Mouse (Mus musculus) liver, embryonic 14.5 days (tissue): Measurements from ENCODE around the gene Tex21. TPM values are rescaled to one million over a fixed set of nuclear protein-coding genes. Genes with fewer than 3 reads are reported as not detected.

Experiments
- ATAC-seq: fragments of 200-750 bp; cut with Nextera tagmentation; 2 replicates; pipeline ENCODE4 v1.8.0; 2017; ENCODE audit warnings: moderate number of reproducible peaks, mild to moderate bottlenecking, moderate library complexity; ENCODE audit not compliant: insufficient read depth
- DNase-seq, 3 experiments: peaks; one replicate each; pipeline ENCODE4 v3.0.0-alpha.2; 2012 to 2013; ENCODE audit warnings: low read depth in 3 of 3, low spot score in 3 of 3
- H3K27ac ChIP-seq: fragments of 300-500 bp; sonication (generic); 2 replicates; pipeline ENCODE4 v1.5.1; 2014; ENCODE audit warnings: moderate library complexity, mild to moderate bottlenecking, control low read depth, inconsistent platforms
- H3K27me3 ChIP-seq: fragments of 300-500 bp; sonication (generic); 2 replicates; pipeline ENCODE4 v1.6.1; 2014; ENCODE audit warnings: mild to moderate bottlenecking, low read length, moderate library complexity; ENCODE audit not compliant: control insufficient read depth, insufficient read depth
- H3K36me3 ChIP-seq: fragments of 300-500 bp; sonication (generic); replicated peaks from 2 replicates; pipeline ENCODE4 v1.6.1; 2014; ENCODE audit warnings: low read depth; ENCODE audit not compliant: control insufficient read depth, insufficient read depth
- H3K4me1 ChIP-seq, 2 experiments: fragments of 200-500 bp in 1 of 2; fragments of 300-500 bp in 1 of 2; sonication (generic) in 1 of 2; replicated peaks; 2 replicates each; pipeline ENCODE4 v1.6.1; 2012 to 2014; ENCODE audit warnings: antibody characterized with exemption in 1 of 2, inconsistent platforms in 1 of 2, low read length in 1 of 2; ENCODE audit not compliant: control insufficient read depth in 2 of 2, insufficient read depth in 2 of 2
- H3K4me2 ChIP-seq: fragments of 300-500 bp; sonication (generic); 2 replicates; pipeline ENCODE4 v1.6.1; 2014; ENCODE audit warnings: low read depth, mild to moderate bottlenecking, control low read depth, moderate library complexity
- H3K4me3 ChIP-seq, 2 experiments: fragments of 200-500 bp in 1 of 2; fragments of 300-500 bp in 1 of 2; sonication (generic) in 1 of 2; 2 replicates each; pipeline ENCODE4 v1.5.1; 2012 to 2014; ENCODE audit warnings: low read depth in 2 of 2, low read length in 2 of 2, mild to moderate bottlenecking in 2 of 2, control low read depth in 1 of 2, inconsistent platforms in 1 of 2, moderate library complexity in 1 of 2; ENCODE audit not compliant: insufficient read depth in 1 of 2
- H3K9ac ChIP-seq: fragments of 300-500 bp; sonication (generic); replicated peaks from 2 replicates; pipeline ENCODE4 v1.6.1; 2014; ENCODE audit warnings: mild to moderate bottlenecking, control low read depth, moderate library complexity
- H3K9me3 ChIP-seq: fragments of 300-500 bp; sonication (generic); 2 replicates; pipeline ENCODE4 v1.6.1; 2016; ENCODE audit warnings: low read length, mixed read lengths; ENCODE audit not compliant: control insufficient read depth
- CTCF ChIP-seq: IDR thresholded peaks from 2 replicates; pipeline ENCODE4 v1.5.1; 2016; ENCODE audit warnings: antibody characterized with exemption, low read depth, control low read depth
- EP300 ChIP-seq: IDR thresholded peaks from 2 replicates; pipeline ENCODE4 v1.6.1; 2016; ENCODE audit warnings: antibody characterized with exemption, low read depth
- WGBS: fragments of 180-500 bp; shearing (Covaris S2); extraction: QIAGEN DNeasy Blood & Tissue Kit; methylation state at CpG from one replicate; pipeline ENCODE4 v1.1.7; 2014; ENCODE audit not compliant: insufficient replicate concordance; 5-methylcytosine and 5-hydroxymethylcytosine counted together
- polyA plus RNA-seq, 2 experiments: library from polyadenylated mRNA; depleted of rRNA in 1 of 2; stranded (reverse) in 1 of 2; unstranded in 1 of 2; fragments of >200 nt; fragmentation: Nextera tagmentation in 1 of 2; extraction: Ambion mirVana in 1 of 2; gene quantifications; 2 replicates each; pipeline versions ENCODE4 v1.2.1 to v1.2.3; 2012 to 2014

The Tex21 gene
- polyA plus RNA-seq, 2 experiments, result 0.04 TPM; not detected in 1

DNA sequence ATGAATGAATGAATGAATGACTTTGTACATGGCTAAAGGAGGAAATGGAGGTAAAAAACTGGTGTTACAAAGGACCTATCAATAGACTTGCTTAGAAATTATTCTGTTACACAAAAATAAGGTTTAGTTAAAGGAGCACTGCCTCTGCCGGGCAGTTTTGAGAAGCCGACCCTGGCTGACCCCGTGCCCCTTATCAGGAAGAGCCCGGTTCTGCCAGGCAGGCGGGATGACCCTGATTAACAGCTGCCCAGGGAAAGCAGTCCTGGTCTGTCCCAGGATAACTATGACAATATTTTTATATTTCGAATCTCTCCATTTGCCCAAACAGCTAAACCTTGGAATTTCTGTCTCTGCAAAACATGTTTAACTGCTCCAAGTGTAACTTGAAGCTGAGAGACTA is 62.3 kb downstream of the Tex21 start:
- H3K27ac ChIP-seq, result no peak overlapping the region
- no peaks in the 10 kb centered on the region for H3K9me3 ChIP-seq
- 52% methylated on average over 6 of the region's 6 CpGs for WGBS
- ATAC-seq (no peak), DNase-seq (no peak)
- no peaks in the 10 kb centered on the region for H3K36me3 ChIP-seq
- H3K9ac ChIP-seq, result no peak overlapping the region
- no peak overlapping the region for H3K4me3 ChIP-seq
- no peak overlapping the region for H3K4me2 ChIP-seq
- H3K4me1 ChIP-seq, result no peaks in the 10 kb centered on the region
- no peaks in the 10 kb centered on the region for H3K27me3 ChIP-seq
- TF ChIP-seq CTCF, result no peak
- TF ChIP-seq EP300, result no peak

DNA sequence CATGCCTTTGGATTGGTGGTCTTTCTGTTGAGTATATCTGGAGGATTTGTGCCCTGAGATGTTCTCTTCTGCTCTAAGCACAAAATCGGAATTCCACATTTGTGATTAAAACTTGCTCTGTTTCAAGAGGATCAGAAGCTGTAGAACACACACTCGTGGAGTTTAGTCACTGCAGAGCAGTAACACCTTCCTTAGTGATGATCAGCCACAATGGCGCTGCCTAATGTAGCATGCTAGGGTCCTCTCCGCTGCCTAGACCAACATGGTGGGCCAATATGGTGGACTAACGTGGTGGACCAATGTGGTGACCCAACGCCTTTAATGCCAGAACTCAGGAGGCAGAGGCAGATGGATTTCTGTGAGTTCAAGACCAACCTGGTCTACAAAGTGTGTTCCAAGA is 63.7 kb downstream of the Tex21 start:
- Histone ChIP-seq H3K4me2 (no peak overlapping the region), H3K4me1 (no peaks in the 10 kb centered on the region), H3K4me3 (no peak overlapping the region), H3K36me3 (no peaks in the 10 kb centered on the region), H3K27me3 (no peaks in the 10 kb centered on the region; the same call in none of the 2 replicates), H3K9me3 (no peaks in the 10 kb centered on the region), H3K9ac (no peak overlapping the region), H3K27ac (no peak overlapping the region)
- DNase-seq (no peak), ATAC-seq (no peak)
- WGBS, result 62% methylated on average over 6 of the region's 6 CpGs
- TF ChIP-seq CTCF (no peak), EP300 (no peak)

DNA sequence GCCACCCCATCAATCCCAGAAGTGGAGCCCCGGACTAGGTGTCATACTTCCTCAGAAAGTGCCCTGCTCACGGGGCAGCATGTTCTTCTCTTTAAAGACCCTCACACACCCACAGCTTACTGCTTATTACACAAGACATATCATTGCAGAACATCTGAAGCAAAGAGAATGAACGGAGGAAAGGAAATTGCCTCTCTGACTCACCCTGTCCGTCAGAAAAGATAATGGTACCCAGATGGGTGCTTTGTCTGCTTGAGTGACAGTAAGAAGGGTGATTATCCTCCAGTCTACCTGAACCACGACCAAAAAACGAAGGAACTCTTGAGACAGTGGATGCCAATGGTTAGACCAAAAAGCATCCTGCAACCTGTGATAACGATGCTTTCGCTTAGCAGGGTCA is 65.1 kb downstream of the Tex21 start:
- Histone ChIP-seq H3K9me3 (no peaks in the 10 kb centered on the region), H3K36me3 (no peaks in the 10 kb centered on the region), H3K4me3 (no peak overlapping the region), H3K27ac (no peak overlapping the region), H3K9ac (no peak overlapping the region), H3K4me2 (no peak overlapping the region), H3K27me3 (peaks cover 12% of the 10 kb centered on the region), H3K4me1 (peaks cover 0 to 1% of the 10 kb centered on the region in 2 experiments; a peak in 1 of 4 replicates)
- DNase-seq, result no peak
- no peak for ATAC-seq
- WGBS, result 29% methylated on average over 8 of the region's 8 CpGs
- no peak for TF ChIP-seq EP300
- no peak for TF ChIP-seq CTCF

DNA sequence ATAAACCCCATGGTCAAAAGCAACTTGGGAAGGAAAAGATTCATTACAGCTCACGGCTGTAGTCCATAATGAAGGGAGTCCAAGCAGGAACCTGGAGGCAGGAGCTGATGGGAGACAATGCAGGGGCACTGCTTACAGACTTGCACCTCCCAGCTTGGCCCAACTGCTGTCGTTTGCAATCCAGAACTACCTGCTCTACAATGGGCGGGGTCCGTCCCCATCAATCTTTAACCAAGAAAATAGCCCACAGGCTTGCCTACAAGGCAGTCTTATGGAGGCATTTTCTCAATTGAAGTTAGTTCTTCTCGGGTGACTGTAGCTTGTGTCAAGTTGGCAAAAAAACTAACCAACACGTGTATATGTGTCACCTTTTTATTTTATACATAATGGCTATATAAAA is 66.1 kb downstream of the Tex21 start:
- H3K27me3 ChIP-seq, result peaks cover 15% of the 10 kb centered on the region
- no peak overlapping the region for H3K4me2 ChIP-seq
- peaks cover 0 to 1% of the 10 kb centered on the region in 2 experiments; a peak in 1 of 4 replicates for H3K4me1 ChIP-seq
- no peak overlapping the region for H3K9ac ChIP-seq
- ATAC-seq, result no peak
- TF ChIP-seq CTCF (no peak), EP300 (no peak)
- no peaks in the 10 kb centered on the region for H3K36me3 ChIP-seq
- 54% methylated on average over 6 of the region's 6 CpGs for WGBS
- DNase-seq, result no peak
- H3K27ac ChIP-seq, result no peak overlapping the region
- no peaks in the 10 kb centered on the region for H3K9me3 ChIP-seq
- no peak overlapping the region for H3K4me3 ChIP-seq

DNA sequence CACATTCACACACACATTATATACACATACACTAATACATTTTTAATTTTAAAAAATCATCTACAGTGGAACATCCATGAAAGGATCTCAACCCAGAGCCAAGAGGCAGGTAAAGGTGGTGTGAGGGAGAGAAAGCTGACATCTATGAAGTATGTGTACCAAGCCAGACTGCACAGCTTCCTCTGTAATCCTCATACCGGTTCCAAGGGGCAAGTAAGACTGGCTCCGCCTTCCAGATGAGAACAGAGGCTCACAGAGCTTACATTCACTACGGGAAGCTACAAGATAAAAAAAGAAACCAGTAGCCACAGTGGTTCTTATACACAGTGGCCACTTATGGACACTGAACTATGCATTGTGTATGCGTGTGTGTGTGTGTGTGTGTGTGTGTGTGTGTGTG is 67.0 kb downstream of the Tex21 start:
- 30% methylated on average over 4 of the region's 4 CpGs for WGBS
- H3K9ac ChIP-seq, result no peak overlapping the region
- H3K27ac ChIP-seq, result no peak overlapping the region
- no peaks in the 10 kb centered on the region for H3K9me3 ChIP-seq
- H3K27me3 ChIP-seq, result peaks cover 15% of the 10 kb centered on the region
- H3K4me1 ChIP-seq, result peaks cover 0 to 1% of the 10 kb centered on the region in 2 experiments; a peak in 1 of 4 replicates
- no peak overlapping the region for H3K4me2 ChIP-seq
- H3K4me3 ChIP-seq, result no peak overlapping the region
- ATAC-seq (no peak), DNase-seq (no peak)
- TF ChIP-seq EP300, result no peak
- H3K36me3 ChIP-seq, result no peaks in the 10 kb centered on the region

DNA sequence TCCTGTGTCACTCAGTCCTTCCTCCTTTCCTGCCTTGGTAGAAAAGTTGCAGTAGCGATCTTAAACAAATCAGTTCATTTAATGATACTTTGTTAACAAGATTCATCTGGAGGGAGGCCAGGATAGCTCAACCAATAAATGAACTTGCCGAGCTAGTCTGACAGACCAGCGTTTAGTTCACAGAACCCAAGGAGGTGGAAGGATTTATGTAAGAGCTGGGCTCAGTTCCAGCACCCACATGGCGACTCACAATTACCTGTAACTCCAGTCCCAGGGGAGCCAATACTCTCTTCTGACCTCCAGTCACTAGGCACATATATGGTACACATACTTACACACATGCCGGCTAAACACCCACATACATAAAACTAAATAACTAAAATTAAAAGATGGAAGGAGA is 67.5 kb downstream of the Tex21 start:
- 61% methylated on average over 5 of the region's 5 CpGs for WGBS
- TF ChIP-seq CTCF, result no peak
- no peak for TF ChIP-seq EP300
- no peak overlapping the region for H3K4me3 ChIP-seq
- H3K9ac ChIP-seq, result no peak overlapping the region
- H3K9me3 ChIP-seq, result no peaks in the 10 kb centered on the region
- no peak overlapping the region for H3K4me2 ChIP-seq
- peaks cover 15% of the 10 kb centered on the region for H3K27me3 ChIP-seq
- ATAC-seq (no peak), DNase-seq (no peak)
- no peak overlapping the region for H3K27ac ChIP-seq
- no peaks in the 10 kb centered on the region for H3K36me3 ChIP-seq
- peaks cover 0 to 1% of the 10 kb centered on the region in 2 experiments; a peak in 1 of 4 replicates for H3K4me1 ChIP-seq
